Mouse (Mus musculus) myocyte (in vitro differentiated cells): Measurements from ENCODE around the gene Map4.
A peak's percentile ranks its signal among the peaks of the same experiment; 100 is the strongest.

Source experiments
- CEBPB ChIP-seq: IDR thresholded peaks from 2 replicates; pipeline ENCODE4 v1.6.1; 2011; ENCODE audit warnings: mild to moderate bottlenecking, moderate library complexity; ENCODE audit not compliant: poor library complexity, insufficient read depth, severe bottlenecking
- E2F4 ChIP-seq: IDR thresholded peaks from one replicate; pipeline ENCODE4 v1.6.1; 2011; ENCODE audit warnings: mild to moderate bottlenecking, control low read depth, moderate library complexity; ENCODE audit not compliant: insufficient read depth
- MAX ChIP-seq: IDR thresholded peaks from one replicate; pipeline ENCODE4 v1.6.1; 2011; ENCODE audit warnings: low read depth, mild to moderate bottlenecking, control low read depth
- MYOD1 ChIP-seq, 3 experiments: IDR thresholded peaks; one replicate each; pipeline ENCODE4 v1.6.1; 2011; ENCODE audit warnings: control low read depth in 2 of 3, low read depth in 2 of 3, mild to moderate bottlenecking in 2 of 3, moderate library complexity in 1 of 3; ENCODE audit not compliant: insufficient read length in 2 of 3, control insufficient read depth in 1 of 3
- MYOG ChIP-seq, 3 experiments: IDR thresholded peaks; one replicate each; pipeline ENCODE4 v1.6.1; 2011; ENCODE audit warnings: control low read depth in 2 of 3, low read depth in 2 of 3, mild to moderate bottlenecking in 2 of 3; ENCODE audit not compliant: insufficient read length in 2 of 3, control insufficient read depth in 1 of 3, insufficient read depth in 1 of 3
- POLR2A ChIP-seq: IDR thresholded peaks from one replicate; pipeline ENCODE4 v1.6.1; 2011; ENCODE audit warnings: low read depth, mild to moderate bottlenecking, control low read depth, moderate library complexity; ENCODE audit not compliant: insufficient read length
- POLR2AphosphoS2 ChIP-seq: IDR thresholded peaks from one replicate; pipeline ENCODE4 v1.6.1; 2011; ENCODE audit warnings: low read depth, control low read depth; ENCODE audit not compliant: insufficient read length
- REST ChIP-seq: IDR thresholded peaks from one replicate; pipeline ENCODE4 v1.6.1; 2011; ENCODE audit warnings: mild to moderate bottlenecking, control low read depth, moderate library complexity; ENCODE audit not compliant: insufficient read depth, insufficient read length
- SRF ChIP-seq: IDR thresholded peaks from one replicate; pipeline ENCODE4 v1.6.1; 2011; ENCODE audit warnings: low read depth; ENCODE audit not compliant: control insufficient read depth, insufficient read length
- TCF12 ChIP-seq: IDR thresholded peaks from one replicate; pipeline ENCODE4 v1.6.1; 2011; ENCODE audit warnings: mild to moderate bottlenecking, control low read depth; ENCODE audit not compliant: poor library complexity, insufficient read depth, severe bottlenecking
- TCF3 ChIP-seq: IDR thresholded peaks from one replicate; pipeline ENCODE4 v1.6.1; 2011; ENCODE audit warnings: low read depth, control low read depth; ENCODE audit not compliant: insufficient read length
- USF1 ChIP-seq: IDR thresholded peaks from one replicate; pipeline ENCODE4 v1.6.1; 2011; ENCODE audit warnings: low read depth, mild to moderate bottlenecking, control low read depth, moderate library complexity

GRCm38 (mm10) chr9:110085693-110086092 lies 154.4 kb downstream of the Map4 start:
- TF ChIP-seq POLR2A, result peak; percentile 45
- TF ChIP-seq MYOD1 (IDR thresholded peaks at IDR 0.05; ENCODE audit: control insufficient read depth in 1 of 3, insufficient read length in 2 of 3, low read depth in 2 of 3), result no peak
- no peak for TF ChIP-seq MYOG (IDR thresholded peaks at IDR 0.05; ENCODE audit: control insufficient read depth in 1 of 3, insufficient read depth in 1 of 3, insufficient read length in 2 of 3, low read depth in 2 of 3)
- no peak for TF ChIP-seq TCF12
- TF ChIP-seq USF1, result no peak
- no peak for TF ChIP-seq E2F4
- no peak for TF ChIP-seq MAX
- no peak for TF ChIP-seq REST
- TF ChIP-seq TCF3, result no peak
- TF ChIP-seq CEBPB, result no peak
- peak; percentile 94 for TF ChIP-seq POLR2AphosphoS2
- TF ChIP-seq SRF, result no peak
